Mouse (Mus musculus) adrenal gland, adult (tissue): ENCODE measurements around the gene C1qc.

Source experiments
- DNase-seq, 2 experiments: peaks; one replicate each; pipeline ENCODE4 v3.0.0; 2022 to 2023; ENCODE audit warnings: low spot score in 1 of 2; ENCODE audit not compliant: inconsistent age in 2 of 2

C1qc gene

GRCm38 (mm10) chr4:136852989-136853388 lies 39.9 kb downstream of the C1qc start:
- DNase-seq, result no peak

DNA sequence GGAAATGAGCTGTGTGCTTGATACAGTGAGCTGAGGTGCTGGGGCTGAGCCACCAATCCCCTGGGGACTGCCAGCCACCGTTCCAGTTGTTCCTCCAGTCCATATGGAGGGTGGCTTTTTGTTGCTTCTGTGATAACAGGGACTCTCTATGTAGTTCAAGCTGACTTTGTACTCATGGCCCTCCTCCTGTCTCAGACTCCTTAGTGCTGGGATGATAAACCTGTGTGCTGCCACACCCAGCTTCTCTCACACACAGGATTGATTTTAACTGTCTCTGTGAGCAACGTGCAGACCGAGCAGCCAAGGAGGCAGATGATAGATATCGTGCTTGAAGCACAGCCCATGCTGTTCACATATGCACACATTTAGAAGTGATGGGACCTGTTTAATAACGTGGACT lies 40.7 kb downstream of the C1qc start:
- no peak for DNase-seq

DNA sequence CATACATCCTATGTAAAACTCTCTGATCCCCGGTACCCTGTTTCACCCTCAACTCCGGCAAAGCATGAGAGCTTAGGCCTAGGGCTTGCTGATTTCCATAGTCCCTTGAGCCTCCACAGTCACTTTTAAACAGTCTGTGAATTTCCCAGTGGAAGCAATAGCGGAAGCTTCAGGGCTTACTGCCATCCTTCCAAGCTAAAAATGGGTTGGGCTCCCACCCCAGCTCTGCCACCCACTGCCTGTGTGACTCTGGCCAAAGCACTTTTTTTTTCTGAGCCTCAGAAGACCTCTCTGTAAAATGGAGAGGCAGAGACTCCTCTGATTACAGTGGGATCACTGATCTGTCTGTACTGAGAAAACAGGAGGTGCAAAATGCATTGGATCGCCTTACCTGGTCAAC lies 44.3 kb downstream of the C1qc start:
- DNase-seq, result no peak

GRCm38 (mm10) chr4:136847166-136847565 lies 45.7 kb downstream of the C1qc start:
- no peak for DNase-seq

DNA sequence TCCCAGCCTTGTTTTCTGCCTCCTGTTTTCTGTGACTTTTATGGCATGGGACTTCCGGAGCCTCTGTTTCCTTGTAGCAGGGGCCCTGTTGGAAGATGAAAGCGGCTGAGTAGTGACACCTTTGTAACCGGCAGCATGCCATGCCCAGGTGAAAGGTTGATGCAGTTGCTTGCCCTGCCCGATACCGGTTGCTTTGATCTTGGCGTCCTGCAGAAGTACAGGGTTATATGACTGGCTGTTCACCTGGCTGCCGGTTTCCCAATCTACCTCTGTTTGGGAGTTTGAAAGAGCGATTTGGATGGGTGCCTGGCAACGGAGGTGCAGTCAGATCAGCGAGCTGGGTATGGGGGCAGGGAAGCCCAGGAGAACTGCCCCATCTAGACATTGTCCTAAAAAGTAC lies 50.1 kb downstream of the C1qc start:
- no peak for DNase-seq

DNA sequence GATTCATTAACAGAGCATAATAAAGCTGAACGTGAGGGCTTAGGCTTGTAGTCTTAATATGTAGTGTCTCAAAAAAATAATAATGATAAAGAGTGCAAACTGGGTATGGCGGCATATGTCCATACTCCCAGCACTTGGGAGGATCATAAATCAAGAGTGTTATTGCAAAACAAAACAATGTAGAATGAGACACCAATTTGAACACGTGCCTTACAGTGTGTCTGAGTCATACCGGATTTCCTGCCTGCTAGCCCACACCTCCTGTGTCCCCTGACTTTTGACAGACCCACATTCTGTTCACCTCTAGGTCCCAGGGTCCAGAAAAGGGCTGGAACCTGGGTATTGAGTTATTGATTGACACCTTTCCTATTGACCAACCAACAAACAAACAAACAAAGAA lies 50.8 kb downstream of the C1qc start:
- no peak for DNase-seq

DNA sequence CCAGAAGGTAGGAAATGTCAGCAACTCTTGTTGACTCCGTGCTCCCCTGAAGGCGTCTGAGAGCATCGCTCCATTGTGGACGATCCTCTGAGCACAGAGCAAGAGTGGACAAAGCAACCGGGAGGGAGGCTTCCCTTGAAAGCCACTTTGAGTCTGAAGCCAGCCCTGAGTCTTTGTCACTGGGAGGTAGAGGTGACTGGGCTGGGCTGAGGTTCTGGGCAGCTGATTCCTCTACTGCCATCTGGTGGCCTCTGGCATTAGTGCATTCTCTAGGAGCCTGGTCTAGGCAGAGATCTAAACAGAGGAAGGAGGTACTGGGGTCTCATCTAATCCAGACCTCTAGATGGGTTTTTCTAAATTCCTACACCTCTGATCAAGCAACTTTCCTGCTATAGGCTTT lies 51.8 kb downstream of the C1qc start:
- DNase-seq, result peak; percentile 85 to 94
